Mouse (Mus musculus) spleen, adult 2 months (tissue): ENCODE data around the gene Cpa4. TPM values are rescaled to one million over a fixed set of nuclear protein-coding genes. Genes with fewer than 3 reads are reported as not detected.

Source experiments
- DNase-seq, 2 experiments: peaks; one replicate each; pipeline versions ENCODE4 v3.0.0 to v3.0.0-alpha.2; 2012 to 2021; ENCODE audit warnings: low spot score in 2 of 2, low read depth in 1 of 2
- H3K27ac ChIP-seq: fragments of 200-500 bp; 2 replicates; pipeline ENCODE4 v1.5.1; 2012; ENCODE audit warnings: low read length, inconsistent platforms; ENCODE audit not compliant: insufficient read depth
- H3K27me3 ChIP-seq: fragments of 200-500 bp; 2 replicates; pipeline ENCODE4 v1.6.1; 2012; ENCODE audit warnings: mild to moderate bottlenecking, moderate library complexity, low read length, inconsistent platforms; ENCODE audit not compliant: control insufficient read depth, insufficient read depth
- H3K36me3 ChIP-seq: fragments of 200-500 bp; 2 replicates; pipeline ENCODE4 v1.6.1; 2012; ENCODE audit warnings: mild to moderate bottlenecking, low read length, inconsistent platforms; ENCODE audit not compliant: control insufficient read depth, insufficient read depth
- H3K4me1 ChIP-seq: fragments of 200-500 bp; 2 replicates; pipeline ENCODE4 v1.6.1; 2011; ENCODE audit warnings: inconsistent platforms; ENCODE audit not compliant: control insufficient read depth, insufficient read depth, insufficient read length
- H3K4me3 ChIP-seq: fragments of 200-500 bp; 2 replicates; pipeline ENCODE4 v1.5.1; 2011; ENCODE audit warnings: mild to moderate bottlenecking, inconsistent platforms; ENCODE audit not compliant: insufficient read depth, insufficient read length; ENCODE audit errors: extremely low read depth
- CTCF ChIP-seq: fragments of 200-500 bp; IDR thresholded peaks from 2 replicates; pipeline ENCODE4 v1.5.1; 2011; ENCODE audit warnings: mild to moderate bottlenecking, inconsistent platforms; ENCODE audit not compliant: insufficient read depth, insufficient read length, insufficient replicate concordance; ENCODE audit errors: extremely low read depth
- POLR2A ChIP-seq: fragments of 200-500 bp; IDR thresholded peaks from 2 replicates; pipeline ENCODE4 v1.6.1; 2011; ENCODE audit warnings: low read depth, low read length, inconsistent platforms
- WGBS: fragments of 180-500 bp; shearing (Covaris S2); methylation state at CpG from one replicate; pipeline ENCODE4 v1.1.7; 2018; 5-methylcytosine and 5-hydroxymethylcytosine counted together
- polyA plus RNA-seq: library from polyadenylated mRNA; depleted of rRNA; stranded (reverse); fragments of >200 nt; gene quantifications from 2 replicates; pipeline ENCODE4 v1.2.3, GENCODE M21; 2012

The Cpa4 gene
- polyA plus RNA-seq, 1 experiment, result not detected

GRCm38 (mm10) chr6:30538240-30538639, 29.9 kb upstream of the Cpa4 start:
- TF ChIP-seq POLR2A, result no peak
- TF ChIP-seq CTCF, result no peak
- whole genome bisulfite sequencing, result 92% methylated on average over 10 of the region's 10 CpGs
- DNase-seq, result no peak
- H3K4me3 ChIP-seq, result no peak overlapping the region
- no peaks in the 10 kb centered on the region for H3K27me3 ChIP-seq
- no peaks in the 10 kb centered on the region for H3K4me1 ChIP-seq
- no peaks in the 10 kb centered on the region for H3K36me3 ChIP-seq
- no peak overlapping the region for H3K27ac ChIP-seq

DNA sequence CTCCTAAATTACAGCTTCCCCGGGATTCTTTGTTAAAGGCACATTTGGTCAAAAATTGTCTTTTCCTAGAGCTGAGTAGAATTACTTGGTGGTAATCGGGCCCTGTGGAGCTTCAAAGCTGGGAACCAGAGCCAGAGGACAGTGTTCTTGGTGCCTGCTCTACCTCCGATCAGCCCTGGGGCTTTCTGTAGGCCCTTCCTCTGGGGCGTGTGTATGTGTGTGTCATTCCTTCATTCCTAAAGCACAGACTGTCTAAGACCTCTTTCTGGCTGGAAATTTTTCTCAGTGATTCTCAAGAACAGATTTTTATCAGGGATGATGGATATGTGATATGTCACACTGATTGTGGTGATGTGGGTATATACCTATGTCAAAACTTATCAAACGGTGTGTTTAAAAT, 29.4 kb upstream of the Cpa4 start:
- DNase-seq, result no peak
- no peaks in the 10 kb centered on the region for H3K36me3 ChIP-seq
- no peak overlapping the region for H3K4me3 ChIP-seq
- H3K27me3 ChIP-seq, result no peaks in the 10 kb centered on the region
- TF ChIP-seq CTCF (no peak), POLR2A (no peak)
- H3K27ac ChIP-seq, result no peak overlapping the region
- H3K4me1 ChIP-seq, result no peaks in the 10 kb centered on the region
- 88% methylated on average over 5 of the region's 5 CpGs for WGBS

DNA sequence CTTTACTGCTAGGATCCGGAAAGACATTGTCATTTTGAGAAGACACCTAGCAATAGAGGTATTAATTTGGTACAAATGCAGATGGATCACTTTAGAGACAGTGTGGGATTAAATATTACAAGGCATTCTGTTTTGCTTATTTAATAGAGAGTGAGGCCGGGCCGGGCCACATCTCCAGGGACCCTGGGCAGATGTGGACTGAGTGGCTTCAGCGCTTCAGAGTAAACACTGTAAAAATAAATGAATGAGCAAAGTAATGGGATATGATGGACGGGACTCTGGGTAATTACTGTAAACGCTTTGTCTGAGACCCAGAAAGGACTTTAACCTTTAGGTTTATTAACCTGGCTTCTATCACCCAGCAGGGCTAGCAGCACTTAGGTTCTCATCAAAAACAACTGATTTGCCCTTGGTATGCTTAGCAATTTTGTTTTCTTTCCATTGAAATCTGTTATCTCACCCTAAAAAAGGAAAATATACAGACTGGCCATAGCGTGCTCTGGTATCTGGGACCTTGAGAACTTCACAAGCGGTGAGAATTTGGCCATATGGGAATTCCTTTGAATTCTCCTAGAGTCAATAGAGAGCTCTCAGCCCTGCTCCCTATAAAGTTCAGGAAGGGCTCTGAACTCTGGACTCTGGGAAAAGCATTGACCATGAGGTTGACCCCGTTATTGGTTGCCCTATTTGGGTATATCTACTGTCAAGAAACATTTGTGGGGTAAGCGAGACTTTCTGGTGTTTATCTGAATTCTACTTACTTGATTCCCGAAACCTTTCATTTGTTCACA, 27.0 kb upstream of the Cpa4 start, which contains the start of gene Cpa2:
Gene Cpa2 (plus strand): TSS at position 574 of the 791 bp plus-strand sequence.
- H3K36me3 ChIP-seq, result no peaks in the 10 kb centered on the region
- no peaks in the 10 kb centered on the region for H3K4me1 ChIP-seq
- TF ChIP-seq POLR2A (no peak), CTCF (no peak)
- 92% methylated on average over 11 of the region's 11 CpGs for WGBS
- no peaks in the 10 kb centered on the region for H3K27me3 ChIP-seq
- no peak within 1 kb of the TSS for H3K27ac ChIP-seq
- no peak within 1 kb of the TSS for H3K4me3 ChIP-seq
- no peak for DNase-seq

- no peak for DNase-seq
- 88% methylated on average over 6 of the region's 6 CpGs for WGBS
- H3K27ac ChIP-seq, result no peak overlapping the region
- H3K4me1 ChIP-seq, result no peaks in the 10 kb centered on the region
- TF ChIP-seq POLR2A (no peak), CTCF (no peak)
- H3K36me3 ChIP-seq, result no peaks in the 10 kb centered on the region
- no peaks in the 10 kb centered on the region for H3K27me3 ChIP-seq
- H3K4me3 ChIP-seq, result no peak overlapping the region
Observed at GRCm38 (mm10) chr6:30542277-30542676, 25.9 kb upstream of the Cpa4 start.

- WGBS, result 84% methylated on average over 12 of the region's 12 CpGs
- Histone ChIP-seq H3K4me1 (no peaks in the 10 kb centered on the region), H3K36me3 (no peaks in the 10 kb centered on the region), H3K27ac (no peak overlapping the region), H3K4me3 (no peak overlapping the region), H3K27me3 (peaks cover 2% of the 10 kb centered on the region; the same call in 1 of the 2 replicates)
- TF ChIP-seq CTCF, result no peak
- no peak for TF ChIP-seq POLR2A
- DNase-seq, result no peak
Observed at GRCm38 (mm10) chr6:30543077-30543476, 25.1 kb upstream of the Cpa4 start.

- Histone ChIP-seq H3K27me3 (peaks cover 2% of the 10 kb centered on the region; the same call in 1 of the 2 replicates), H3K4me3 (no peak overlapping the region), H3K27ac (no peak overlapping the region), H3K36me3 (no peaks in the 10 kb centered on the region), H3K4me1 (no peaks in the 10 kb centered on the region)
- DNase-seq, result no peak
- 33% methylated on average over 8 of the region's 8 CpGs for WGBS
- TF ChIP-seq CTCF (no peak), POLR2A (no peak)
Observed at GRCm38 (mm10) chr6:30543851-30544250, 24.3 kb upstream of the Cpa4 start.

- no peak for DNase-seq
- no peak overlapping the region for H3K4me3 ChIP-seq
- no peak for TF ChIP-seq CTCF
- no peak for TF ChIP-seq POLR2A
- no peaks in the 10 kb centered on the region for H3K36me3 ChIP-seq
- H3K27ac ChIP-seq, result no peak overlapping the region
- peaks cover 2% of the 10 kb centered on the region; the same call in 1 of the 2 replicates for H3K27me3 ChIP-seq
- no peaks in the 10 kb centered on the region for H3K4me1 ChIP-seq
- WGBS, result 92% methylated on average over 7 of the region's 7 CpGs
Observed at GRCm38 (mm10) chr6:30545689-30546088, 22.5 kb upstream of the Cpa4 start.
